ENCODE assay signal across 8 mouse cellular contexts in the genomic region with DNA sequence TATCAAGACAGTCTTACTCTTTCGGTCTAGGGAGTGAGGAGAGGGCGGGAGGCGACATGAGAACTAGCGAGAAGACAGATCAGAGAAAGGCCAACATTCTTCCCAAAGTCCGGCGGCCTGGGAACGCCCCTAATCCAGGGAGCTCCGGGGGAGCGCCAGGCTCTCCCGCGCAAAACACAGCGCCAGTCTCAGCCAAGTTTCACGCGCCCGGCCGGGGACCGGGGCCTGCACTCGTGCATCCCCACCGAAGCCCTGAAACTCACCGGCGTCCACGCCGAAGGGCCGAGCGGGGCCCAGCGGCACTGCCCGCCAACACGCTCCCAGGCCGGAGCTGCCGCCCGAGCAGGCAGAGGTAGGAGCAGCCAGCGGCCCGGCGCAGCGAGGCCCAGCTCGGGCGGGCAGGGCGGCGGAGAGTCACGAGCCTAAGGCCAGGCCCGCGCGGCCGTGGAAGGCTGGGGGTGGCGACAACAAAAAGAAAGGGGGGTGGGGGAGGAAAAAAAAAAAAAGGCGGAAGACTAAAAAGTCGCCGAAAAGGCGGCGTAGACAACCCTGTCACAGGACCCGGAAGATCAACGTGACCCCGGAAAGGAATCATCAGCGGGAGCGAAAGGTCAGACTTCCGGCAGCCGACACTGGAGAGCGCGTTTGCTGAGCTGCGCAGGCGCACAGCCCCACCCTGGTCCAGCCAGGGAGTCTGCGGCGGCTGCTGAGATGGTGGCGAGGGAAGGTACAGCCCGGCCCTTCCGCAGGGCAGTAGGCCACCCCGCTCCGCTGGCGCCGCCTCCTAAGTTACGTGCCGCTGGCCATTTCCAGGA. TPM values are rescaled to one million over a fixed set of nuclear protein-coding genes. Genes with fewer than 3 reads are reported as not detected.
DNase-seq lines count a peak whose midpoint lies in the region; ATAC-seq and TF ChIP-seq lines count a peak whose summit lies in the region.

A gene (minus strand): TSS at position 555 of the 815 bp plus-strand sequence.

- ATAC-seq in embryonic facial prominence, embryonic 15.5 days (ENCODE audit: insufficient number of reproducible peaks, low FRiP score, low TSS enrichment, low read depth) = peak; percentile 99
- peak; percentile 97 for ATAC-seq in limb, embryonic 14.5 days (ENCODE audit: low FRiP score, low read depth)
- ATAC-seq in midbrain, postnatal 0 days (ENCODE audit: low FRiP score) = peak; percentile 99

- peak; percentile 93 for TF ChIP-seq POLR2A in bone marrow, adult 2 months (IDR thresholded peaks at IDR 0.05; ENCODE audit: borderline replicate concordance, control insufficient read depth, low read depth, low read length)
- TF ChIP-seq POLR2A in limb, embryonic 14.5 days (IDR thresholded peaks at IDR 0.05; ENCODE audit: borderline replicate concordance, extremely low read depth, insufficient read depth, insufficient read length) = peak; percentile 87; the same call in 1 of the 2 replicates

- H3K4me3 ChIP-seq in bone marrow, adult 2 months (replicated peaks; ENCODE audit: control insufficient read depth, low read depth, low read length) = peak within 1 kb of the TSS; percentile 69
- H3K4me3 ChIP-seq in embryonic facial prominence, embryonic 15.5 days (replicated peaks) = peak within 1 kb of the TSS; percentile 92
- peak within 1 kb of the TSS; percentile 80 for H3K4me3 ChIP-seq in limb, embryonic 14.5 days (replicated peaks; ENCODE audit: low read length)
- H3K4me3 ChIP-seq in midbrain, postnatal 0 days (ENCODE audit: low read depth, low read length) = peak within 1 kb of the TSS; percentile 98

- H3K4me2 ChIP-seq in embryonic facial prominence, embryonic 15.5 days (replicated peaks) = peak within 1 kb of the TSS; percentile 66
- peak within 1 kb of the TSS; percentile 57 for H3K4me2 ChIP-seq in limb, embryonic 14.5 days (replicated peaks; ENCODE audit: low read depth, low read length, severe bottlenecking)
- peak within 1 kb of the TSS; percentile 63 for H3K4me2 ChIP-seq in midbrain, postnatal 0 days (ENCODE audit: low read depth, low read length, poor library complexity, severe bottlenecking)

- H3K4me1 ChIP-seq in bone marrow, adult 2 months (ENCODE audit: control insufficient read depth, insufficient read depth, low read length) = peaks cover 2% of the 10 kb centered on the region; the same call in 1 of the 2 replicates
- peaks cover 6% of the 10 kb centered on the region; the same call in 1 of the 2 replicates for H3K4me1 ChIP-seq in embryonic facial prominence, embryonic 15.5 days
- H3K4me1 ChIP-seq in limb, embryonic 14.5 days (ENCODE audit: control insufficient read depth, insufficient read depth, low read length) = peaks cover 9% of the 10 kb centered on the region; the same call in 1 of the 2 replicates
- H3K4me1 ChIP-seq in midbrain, postnatal 0 days (ENCODE audit: insufficient read depth, low read length) = peaks cover 2% of the 10 kb centered on the region; the same call in 1 of the 2 replicates

- H3K27ac ChIP-seq in bone marrow, adult 2 months (ENCODE audit: control insufficient read depth, insufficient read depth, low read depth, low read length, poor library complexity) = peak within 1 kb of the TSS; percentile 94
- H3K27ac ChIP-seq in embryonic facial prominence, embryonic 15.5 days (replicated peaks) = peak within 1 kb of the TSS; percentile 95
- H3K27ac ChIP-seq in limb, embryonic 14.5 days (replicated peaks; ENCODE audit: low read depth, low read length) = peak within 1 kb of the TSS; percentile 96
- peak within 1 kb of the TSS; percentile 91 for H3K27ac ChIP-seq in midbrain, postnatal 0 days (ENCODE audit: low read depth, low read length)

- peak; percentile 97 for DNase-seq in 416B (ENCODE audit: low read depth)
- DNase-seq in heart, adult 8-10 months (ENCODE audit: low spot score) = peak; percentile 96
- peak; percentile 96 for DNase-seq in kidney, adult 9 months
- DNase-seq in limb, embryonic 14.5 days (ENCODE audit: low spot score) = peak; percentile 97
- DNase-seq in midbrain, postnatal 0 days (ENCODE audit: low spot score) = peak; percentile 98
- DNase-seq in spleen, postnatal 14 days (ENCODE audit: low spot score in 2 of 2) = peak; percentile 85 to 88

- no peak for TF ChIP-seq CTCF in bone marrow, adult 2 months (IDR thresholded peaks at IDR 0.05; ENCODE audit: control insufficient read depth, insufficient read depth, low read length)
- TF ChIP-seq CTCF in midbrain, postnatal 0 days (IDR thresholded peaks at IDR 0.05) = no peak

- no peaks in the 10 kb centered on the region for H3K9me3 ChIP-seq in embryonic facial prominence, embryonic 15.5 days (replicated peaks)
- H3K9me3 ChIP-seq in limb, embryonic 14.5 days (ENCODE audit: control insufficient read depth, low read length) = no peaks in the 10 kb centered on the region
- no peaks in the 10 kb centered on the region for H3K9me3 ChIP-seq in midbrain, postnatal 0 days (ENCODE audit: low read length)

- WGBS in bone marrow, adult 2 months = under 1% methylated on average over 71 of the region's 72 CpGs
- under 1% methylated on average over 71 of the region's 72 CpGs for WGBS in embryonic facial prominence, embryonic 15.5 days
- WGBS in limb, embryonic 14.5 days = under 1% methylated on average over 70 of the region's 72 CpGs
- WGBS in midbrain, postnatal 0 days = under 1% methylated on average over 66 of the region's 72 CpGs

- H3K27me3 ChIP-seq in embryonic facial prominence, embryonic 15.5 days = no peaks in the 10 kb centered on the region
- no peaks in the 10 kb centered on the region for H3K27me3 ChIP-seq in limb, embryonic 14.5 days (ENCODE audit: control insufficient read depth, insufficient read depth, low read length)
- no peaks in the 10 kb centered on the region for H3K27me3 ChIP-seq in midbrain, postnatal 0 days (ENCODE audit: insufficient read depth, low read length)

- H3K36me3 ChIP-seq in embryonic facial prominence, embryonic 15.5 days = no peaks in the 10 kb centered on the region
- H3K36me3 ChIP-seq in limb, embryonic 14.5 days (ENCODE audit: control insufficient read depth, insufficient read depth, low read length) = no peaks in the 10 kb centered on the region
- no peaks in the 10 kb centered on the region for H3K36me3 ChIP-seq in midbrain, postnatal 0 days (ENCODE audit: insufficient read depth, low read length)

- H3K9ac ChIP-seq in embryonic facial prominence, embryonic 15.5 days = peak within 1 kb of the TSS; percentile 96
- H3K9ac ChIP-seq in limb, embryonic 14.5 days (ENCODE audit: low read depth, low read length, severe bottlenecking) = peak within 1 kb of the TSS; percentile 96
- H3K9ac ChIP-seq in midbrain, postnatal 0 days (replicated peaks; ENCODE audit: low read length, poor library complexity, severe bottlenecking) = peak within 1 kb of the TSS; percentile 91

RNA-seq across cellular contexts. Expression of the gene that starts here (rescaled TPM):
- 23.9 and 38.9 TPM in 2 replicates for polyA plus RNA-seq in bone marrow, adult 2 months (2011; ENCODE audit: insufficient read depth, insufficient read length, low replicate concordance, missing spikeins)
- 57.4 and 63.3 TPM in 2 replicates for polyA plus RNA-seq in embryonic facial prominence, embryonic 15.5 days (2015; fragmentation: Nextera tagmentation; extraction: Ambion mirVana)
- total RNA-seq in heart, adult 8-10 months (2022) = 10 to 100 TPM; 10.7 to 14.7 (median 12.1) TPM
- 72.1 and 74.6 TPM in 2 replicates for polyA plus RNA-seq in limb, embryonic 14.5 days (2012; rRNA removed)
- polyA plus RNA-seq in limb, embryonic 14.5 days (2014; fragmentation: Nextera tagmentation; extraction: Ambion mirVana) = 76.1 and 80.1 TPM in 2 replicates
- total RNA-seq in midbrain, postnatal 0 days (2014; rRNA removed) = 30.2 and 42.1 TPM in 2 replicates
- polyA plus RNA-seq in midbrain, postnatal 0 days (2015; fragmentation: Nextera tagmentation; extraction: Ambion mirVana) = 21.3 and 21.4 TPM in 2 replicates

Comparison
In these comparisons a context has a peak if more than half of its experiments do, and no peak if none do; other contexts are left out.
1. Peak in every context shown above with its lines: DNase-seq, ATAC-seq, H3K4me3 ChIP-seq and H3K27ac ChIP-seq.